Mouse (Mus musculus) thymus, postnatal 36 days (tissue): ENCODE data around the gene Zswim3.
"Not testable (repeated sequence)": the region's sequence is repeated elsewhere in the genome, so short reads cannot be mapped to it uniquely, and the experiment has no call there.

Source experiments
- DNase-seq, 2 experiments: peaks; one replicate each; pipeline ENCODE4 v3.0.0; 2022; ENCODE audit warnings: mixed read lengths in 2 of 2

Zswim3 gene

DNA sequence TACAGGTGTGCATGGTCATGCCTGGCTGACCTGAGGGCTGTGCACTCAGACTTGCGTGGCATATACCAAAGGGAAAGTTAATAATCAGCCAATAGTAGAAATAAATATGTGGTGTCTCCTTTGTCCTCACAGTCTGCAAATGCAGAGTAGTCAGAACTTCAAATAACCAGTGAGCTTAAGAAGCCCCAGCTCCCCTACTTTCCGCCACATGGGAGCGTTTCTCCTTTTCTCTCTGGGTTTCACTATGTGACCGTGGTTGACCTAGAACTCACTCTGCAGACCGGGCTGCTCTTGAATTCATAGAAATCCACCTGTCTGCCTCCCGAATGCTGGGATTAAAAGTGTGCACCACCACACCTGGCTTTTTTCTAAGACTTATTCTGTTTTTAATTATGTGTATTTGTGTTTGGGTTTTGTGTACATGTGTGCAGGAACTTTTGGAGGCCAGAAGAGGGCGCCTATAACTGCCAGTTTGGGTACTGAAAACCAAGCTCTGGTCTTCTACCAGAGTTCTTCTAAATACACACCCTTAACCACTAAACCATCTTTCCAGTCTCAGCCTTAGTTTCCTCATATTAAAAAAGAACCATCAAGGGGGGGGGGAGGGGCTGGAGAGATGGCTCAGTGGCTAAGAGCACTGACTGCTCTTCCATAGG, 20.8 kb upstream of the Zswim3 start:
- no peak for DNase-seq

DNA sequence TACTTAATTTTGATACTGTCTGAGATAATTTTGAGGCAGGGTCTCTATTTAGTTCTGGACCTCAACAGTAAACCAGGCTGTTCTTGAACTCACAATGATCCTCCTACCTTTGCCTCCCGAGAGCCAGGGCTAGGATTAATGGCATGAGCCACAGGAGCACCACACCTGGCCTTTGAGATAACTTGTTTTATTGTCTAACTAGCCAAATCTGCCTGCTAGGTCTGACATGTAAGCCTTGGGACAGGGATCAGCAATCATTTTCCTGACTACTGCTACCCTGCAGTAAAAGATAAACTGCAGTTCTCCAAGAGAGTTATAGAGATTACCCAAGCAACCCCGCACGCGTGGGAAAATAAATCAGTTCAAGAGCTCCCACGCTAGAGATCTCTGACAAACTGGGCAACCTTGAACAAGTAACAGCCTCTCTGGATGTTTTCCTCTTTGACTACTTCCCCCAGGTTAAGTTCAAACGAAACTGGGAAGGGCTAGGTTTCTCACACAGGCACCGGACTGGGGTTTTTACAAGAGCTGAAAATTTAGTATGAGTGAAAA, 20.0 kb upstream of the Zswim3 start:
- no peak for DNase-seq

DNA sequence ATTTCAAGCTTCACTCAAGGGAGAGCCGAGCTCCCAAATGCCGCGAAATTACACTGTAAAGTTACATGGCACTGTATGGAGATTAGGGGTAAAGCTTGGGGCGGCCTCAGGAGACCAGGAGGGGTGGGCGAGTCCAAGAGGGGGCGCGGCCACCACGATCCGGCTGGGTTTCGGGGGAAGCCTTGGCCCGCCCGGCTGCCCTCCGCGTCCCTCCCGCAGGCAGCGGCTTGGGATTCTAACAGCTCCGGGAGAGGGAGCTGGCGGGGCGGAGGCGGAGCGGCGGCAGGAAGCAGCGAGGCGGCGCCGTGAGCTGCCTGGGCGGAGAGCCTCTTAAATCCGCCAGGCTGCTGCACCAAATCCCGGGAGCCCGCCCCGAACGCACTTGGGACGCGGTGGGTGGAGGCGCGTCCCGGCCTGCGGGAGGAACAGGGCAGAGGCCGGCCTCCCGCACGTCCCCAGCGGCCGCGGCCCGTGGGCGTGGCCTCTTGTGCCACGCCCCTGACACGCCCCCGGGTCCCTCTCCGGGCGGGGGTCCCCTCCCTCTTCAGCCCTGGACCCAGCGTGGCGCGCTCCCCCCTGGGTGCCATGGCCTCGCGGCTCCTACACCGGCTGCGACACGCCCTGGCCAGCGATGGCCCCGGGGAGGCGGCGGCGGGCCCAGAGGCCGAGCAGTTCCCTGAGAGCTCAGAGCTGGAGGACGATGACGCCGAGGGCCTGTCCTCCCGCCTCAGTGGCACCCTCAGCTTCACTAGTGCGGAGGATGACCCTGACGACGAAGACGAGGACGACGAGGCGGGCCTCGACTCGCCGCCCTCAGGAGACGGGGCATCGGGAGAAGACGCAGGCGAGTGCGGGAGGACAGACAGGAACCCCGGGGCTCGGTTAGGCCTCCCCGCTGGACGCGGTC, 19.2 kb upstream of the Zswim3 start, which contains the start of gene Snx21:
Snx21 (plus strand) TSS at position 343 of the 907 bp plus-strand sequence.
- peak; percentile 72 to 74 for DNase-seq

DNA sequence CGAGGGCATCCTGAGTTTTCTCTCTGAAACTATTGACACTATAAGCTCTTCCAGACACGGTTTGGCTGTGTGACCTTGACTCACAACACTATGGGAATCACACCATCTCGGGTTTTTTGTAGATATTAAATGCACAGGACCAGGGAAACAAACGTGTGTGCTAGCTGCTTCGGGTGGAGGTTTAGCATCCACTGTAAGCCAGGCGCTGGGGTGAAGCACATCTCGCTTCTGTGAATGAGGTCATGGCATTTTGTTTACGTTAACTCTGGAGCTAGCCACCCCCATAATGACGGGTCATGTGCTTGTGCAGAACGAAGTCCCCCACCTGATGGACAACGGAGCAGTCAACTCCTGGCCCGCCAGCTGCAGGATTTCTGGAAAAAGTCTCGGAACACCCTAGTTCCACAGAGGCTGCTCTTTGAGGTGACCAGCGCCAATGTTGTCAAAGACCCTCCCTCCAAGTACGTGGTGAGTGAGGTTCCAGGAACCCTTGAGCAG, 18.5 kb upstream of the Zswim3 start:
- DNase-seq, result no peak

DNA sequence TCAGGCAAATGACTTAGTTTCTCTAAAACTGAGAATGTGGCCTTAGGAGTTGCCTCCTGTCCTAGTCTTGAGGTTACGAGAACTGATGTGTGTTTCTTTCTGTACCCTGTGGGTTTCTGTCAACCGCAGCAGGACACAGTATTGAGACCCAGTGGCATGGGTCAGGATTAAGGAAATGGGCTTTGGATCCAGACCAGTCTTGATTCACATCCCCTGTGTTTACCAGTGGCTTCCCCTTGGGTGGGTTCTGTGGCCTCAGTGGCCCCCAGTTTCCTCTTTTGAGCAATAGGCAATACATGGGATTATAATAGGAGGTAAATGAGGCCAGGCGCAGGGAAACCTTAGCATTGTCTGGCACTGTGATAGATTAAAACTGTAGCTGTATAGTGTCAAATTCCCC, 17.9 kb upstream of the Zswim3 start:
- DNase-seq, result no peak

DNA sequence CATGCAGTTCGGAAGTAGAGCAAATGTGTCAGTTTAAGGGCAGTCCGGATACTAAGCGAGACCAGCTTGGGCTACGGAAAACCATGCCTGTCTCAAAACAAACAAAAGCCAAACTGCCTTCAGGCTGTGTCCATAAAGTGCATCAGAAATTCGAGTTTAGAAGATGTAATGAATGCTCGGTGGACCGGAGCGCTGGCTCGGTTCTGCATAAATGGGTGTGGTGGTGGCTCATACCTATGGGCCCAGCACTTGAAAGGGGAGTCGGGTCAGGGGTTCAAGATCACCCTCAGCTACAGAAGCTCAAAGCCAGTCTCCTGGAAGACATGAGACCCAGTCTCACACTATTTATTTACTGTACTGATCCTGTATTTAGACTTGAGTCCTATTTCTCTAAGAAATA, 17.1 kb upstream of the Zswim3 start:
- no peak for DNase-seq

DNA sequence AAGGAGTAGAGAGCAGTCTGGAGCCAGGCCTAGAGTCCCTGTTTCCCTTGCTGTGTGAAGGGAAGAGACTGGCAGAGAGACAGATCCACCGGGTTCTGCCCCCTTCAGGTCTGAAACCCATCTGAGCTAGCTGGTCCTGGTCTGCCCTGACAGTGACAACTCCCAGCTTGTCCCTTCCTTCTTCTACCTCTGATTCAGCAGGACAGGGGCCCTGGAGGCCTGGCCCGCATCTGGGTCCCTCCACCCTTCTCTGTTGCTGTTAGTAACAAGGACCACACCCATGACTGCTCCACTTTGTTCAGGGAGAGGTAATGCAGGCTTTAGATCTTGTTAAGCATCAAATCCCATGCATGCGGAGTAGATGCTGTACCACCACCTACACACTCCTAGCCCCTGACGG, 16.5 kb upstream of the Zswim3 start:
- DNase-seq, result no peak

DNA sequence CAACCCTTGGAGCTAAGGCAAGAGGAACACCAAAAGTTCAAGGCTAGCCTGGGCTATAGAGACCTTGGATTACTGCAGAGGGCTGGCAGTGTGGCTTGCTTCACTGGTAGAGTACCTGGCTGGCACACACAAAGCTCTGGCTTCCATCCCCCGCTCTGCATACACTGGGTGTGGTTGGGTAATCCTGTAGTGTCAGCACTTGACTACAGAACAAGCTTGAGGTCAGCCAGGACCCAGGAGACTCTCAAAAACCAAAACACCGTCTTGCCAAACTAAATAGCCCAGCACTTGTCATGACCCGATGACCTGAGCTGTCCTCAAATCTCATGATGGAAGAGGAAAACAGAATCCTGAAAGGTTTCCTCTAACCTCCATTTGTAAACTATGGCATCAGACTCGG, 14.4 kb upstream of the Zswim3 start:
- no peak for DNase-seq

DNA sequence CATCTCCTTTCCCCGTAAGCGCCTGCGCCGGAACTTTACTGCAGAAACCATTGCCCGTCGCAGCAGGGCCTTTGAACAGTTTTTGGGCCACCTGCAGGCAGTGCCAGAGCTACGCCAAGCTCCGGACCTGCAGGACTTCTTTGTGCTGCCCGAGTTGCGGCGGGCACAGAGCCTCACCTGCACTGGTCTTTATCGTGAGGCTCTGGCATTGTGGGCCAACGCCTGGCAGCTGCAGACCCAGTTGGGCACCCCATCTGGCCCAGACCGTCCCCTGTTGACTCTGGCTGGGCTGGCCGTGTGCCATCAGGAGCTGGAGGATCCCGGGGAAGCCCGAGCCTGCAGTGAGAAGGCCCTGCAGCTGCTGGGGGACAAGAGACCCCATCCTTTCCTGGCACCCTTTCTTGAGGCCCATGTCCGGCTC, 13.0 kb upstream of the Zswim3 start:
- DNase-seq, result no peak

DNA sequence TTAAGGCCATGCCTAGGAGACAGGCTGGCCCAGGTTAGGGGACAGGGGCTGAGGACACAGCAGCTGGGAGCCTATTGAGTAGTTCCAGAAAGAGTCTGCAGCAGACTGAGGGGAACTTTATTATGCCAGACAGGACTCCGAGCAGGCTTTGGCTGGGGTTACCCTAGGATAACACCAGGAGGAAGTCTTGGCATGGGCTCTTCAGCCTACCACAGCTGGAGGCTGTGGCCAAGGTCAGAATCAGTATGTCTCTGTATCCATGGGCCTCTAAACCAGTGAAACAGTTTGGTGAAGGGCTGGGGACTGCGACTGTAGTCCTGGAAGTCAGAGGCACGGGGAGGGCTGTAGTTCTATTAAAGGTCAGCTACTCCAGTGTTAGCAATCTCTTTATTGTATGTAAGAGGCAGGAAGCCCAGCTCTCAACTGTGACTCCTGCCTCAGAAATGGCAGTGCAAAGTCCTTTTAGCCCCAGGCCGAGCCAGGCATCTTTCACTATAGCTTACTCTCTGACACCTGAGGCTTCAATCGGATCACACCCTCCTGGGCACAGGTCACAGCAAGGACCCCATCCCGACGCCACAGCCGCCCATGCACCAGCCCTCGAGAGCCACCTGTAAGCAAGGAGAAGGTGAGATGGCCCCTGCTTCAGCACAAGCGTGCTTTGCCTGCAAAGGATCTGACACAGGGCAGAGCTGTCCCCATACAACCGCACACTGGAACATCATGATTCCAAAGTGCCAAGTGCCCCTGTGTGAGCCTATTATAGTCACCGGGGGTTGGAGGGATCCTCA, 12.3 kb upstream of the Zswim3 start:
- no peak for DNase-seq

DNA sequence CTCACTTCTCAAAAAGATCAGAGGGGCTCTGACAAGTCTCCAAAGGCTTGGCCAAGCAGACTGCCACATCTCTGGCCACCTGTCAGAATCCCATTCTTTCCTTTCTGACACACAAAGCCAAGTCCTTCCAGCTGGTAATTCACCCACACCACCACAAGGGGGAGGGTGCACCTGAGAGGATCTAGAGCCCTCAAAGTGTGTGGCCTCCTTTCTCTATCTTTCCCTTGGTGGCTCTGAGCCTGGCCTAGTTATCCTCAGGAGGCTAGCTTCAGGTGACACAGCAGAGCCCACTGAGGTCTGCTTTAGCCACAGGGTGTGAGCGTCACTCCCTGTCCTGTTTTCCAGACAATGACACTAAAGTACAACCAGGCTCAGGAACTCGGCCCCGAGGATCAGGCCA, 11.7 kb upstream of the Zswim3 start:
- peak; percentile 57 to 62 for DNase-seq

DNA sequence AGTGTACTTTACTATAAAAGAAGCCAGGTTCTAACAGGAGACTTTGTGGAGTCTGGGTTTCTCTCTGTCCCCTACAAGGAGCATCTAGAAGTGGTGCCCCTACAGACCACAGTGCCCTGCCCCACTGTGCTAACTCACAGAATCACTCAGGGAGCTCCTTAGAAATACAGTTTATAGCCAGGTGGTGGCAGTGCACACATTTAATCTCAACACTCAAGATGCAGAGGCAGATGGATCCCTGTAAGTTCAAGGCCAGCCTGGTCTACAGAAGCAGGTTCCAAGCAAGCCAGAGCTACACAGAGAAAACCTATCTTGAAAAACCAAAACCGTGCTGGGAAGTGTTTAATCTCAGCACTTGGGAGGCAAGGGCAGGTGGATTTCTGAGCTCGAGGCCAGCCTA, 11.1 kb upstream of the Zswim3 start:
- no peak for DNase-seq

DNA sequence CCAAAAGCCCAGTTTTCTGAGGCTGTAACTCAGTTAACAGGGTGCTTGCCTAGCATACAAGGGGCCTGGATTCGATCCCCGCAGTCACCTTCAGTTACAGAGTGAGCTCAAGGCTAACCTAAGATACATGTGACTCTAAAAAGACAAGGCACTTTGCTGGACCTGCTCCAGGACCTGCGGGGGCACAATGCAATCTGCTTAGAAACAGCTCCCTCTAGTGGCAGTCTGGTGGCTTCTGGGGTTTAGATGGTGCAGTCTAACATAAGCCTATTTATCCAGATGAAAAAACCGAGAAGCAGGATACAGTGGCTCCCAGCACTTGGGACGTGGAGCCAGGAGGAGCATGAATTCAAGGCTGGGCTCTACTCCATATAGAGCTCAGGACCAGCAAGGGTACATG, 10.6 kb upstream of the Zswim3 start:
- DNase-seq, result peak; percentile 58 to 59

DNA sequence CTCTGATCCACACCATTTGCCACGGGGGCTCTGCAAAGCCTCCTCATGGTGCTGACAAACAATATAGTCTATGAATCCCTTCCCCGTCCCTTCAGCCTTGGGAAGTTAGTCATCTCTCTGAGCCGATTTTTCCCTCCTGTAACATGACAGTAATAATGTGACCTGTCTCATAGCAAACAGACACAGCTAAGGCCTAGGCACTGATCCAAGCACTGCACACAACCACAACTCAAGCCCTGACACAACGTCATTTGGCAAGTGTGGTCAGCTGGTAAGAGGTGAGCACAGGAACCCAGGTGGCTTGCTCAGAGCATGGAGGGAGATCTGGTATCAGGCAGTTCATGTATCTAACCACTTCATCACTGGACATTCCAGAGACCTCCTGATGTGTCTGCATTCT, 9.0 kb upstream of the Zswim3 start:
- DNase-seq, result no peak

DNA sequence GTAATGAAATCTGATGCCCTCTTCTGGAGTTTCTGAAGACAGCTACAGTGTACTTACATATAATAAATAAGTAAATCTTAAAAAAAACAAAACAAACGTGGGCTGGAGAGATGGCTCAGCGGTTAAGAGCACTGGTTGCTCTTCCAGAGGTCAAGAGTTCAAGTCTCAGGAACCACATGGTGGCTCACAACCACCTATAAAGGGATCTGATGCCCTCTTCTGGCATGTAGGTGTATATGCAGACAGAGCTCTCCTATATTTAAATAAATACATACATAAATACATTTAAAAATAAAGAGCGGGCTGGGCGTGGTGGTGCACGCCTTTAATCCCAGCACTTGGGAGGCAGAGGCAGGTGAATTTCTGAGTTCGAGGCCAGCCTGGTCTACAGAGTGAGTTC, 6.3 kb upstream of the Zswim3 start:
- not testable (repeated sequence) for DNase-seq

DNA sequence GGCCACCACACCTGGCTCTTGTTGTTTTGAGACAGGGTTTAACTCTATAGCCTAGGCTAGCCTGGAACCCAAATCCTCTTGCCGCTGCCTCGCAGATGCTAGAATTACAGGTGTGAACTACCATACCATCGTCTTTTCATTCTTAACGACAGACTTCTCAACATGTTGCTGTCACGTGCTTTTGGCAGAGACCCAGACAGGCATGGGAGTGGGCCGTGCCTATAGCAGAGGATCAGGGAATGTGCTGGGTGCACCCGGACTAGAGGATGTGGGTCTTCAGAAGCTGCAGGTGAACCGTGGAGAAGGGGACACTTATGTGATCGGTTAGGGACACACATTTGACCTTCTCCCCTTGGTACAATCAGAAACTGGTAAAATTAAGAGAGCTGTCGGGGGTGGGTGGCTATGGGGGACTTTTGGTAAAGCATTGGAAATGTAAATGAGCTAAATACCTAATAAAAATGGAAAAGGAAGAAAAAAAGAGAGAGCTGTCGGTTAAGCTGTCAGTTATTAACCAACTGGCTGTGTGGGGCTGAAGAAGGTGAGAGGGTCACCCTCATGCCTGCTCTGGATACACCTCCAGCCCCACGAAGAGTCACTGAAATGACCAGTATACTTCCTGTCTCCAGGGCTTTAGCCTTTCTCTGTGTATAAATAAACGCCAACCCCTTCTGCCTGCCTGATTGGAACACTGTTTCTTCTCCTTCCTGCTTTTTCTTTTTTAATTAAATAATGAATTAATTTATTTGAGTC, 4.5 kb upstream of the Zswim3 start:
- no peak for DNase-seq

DNA sequence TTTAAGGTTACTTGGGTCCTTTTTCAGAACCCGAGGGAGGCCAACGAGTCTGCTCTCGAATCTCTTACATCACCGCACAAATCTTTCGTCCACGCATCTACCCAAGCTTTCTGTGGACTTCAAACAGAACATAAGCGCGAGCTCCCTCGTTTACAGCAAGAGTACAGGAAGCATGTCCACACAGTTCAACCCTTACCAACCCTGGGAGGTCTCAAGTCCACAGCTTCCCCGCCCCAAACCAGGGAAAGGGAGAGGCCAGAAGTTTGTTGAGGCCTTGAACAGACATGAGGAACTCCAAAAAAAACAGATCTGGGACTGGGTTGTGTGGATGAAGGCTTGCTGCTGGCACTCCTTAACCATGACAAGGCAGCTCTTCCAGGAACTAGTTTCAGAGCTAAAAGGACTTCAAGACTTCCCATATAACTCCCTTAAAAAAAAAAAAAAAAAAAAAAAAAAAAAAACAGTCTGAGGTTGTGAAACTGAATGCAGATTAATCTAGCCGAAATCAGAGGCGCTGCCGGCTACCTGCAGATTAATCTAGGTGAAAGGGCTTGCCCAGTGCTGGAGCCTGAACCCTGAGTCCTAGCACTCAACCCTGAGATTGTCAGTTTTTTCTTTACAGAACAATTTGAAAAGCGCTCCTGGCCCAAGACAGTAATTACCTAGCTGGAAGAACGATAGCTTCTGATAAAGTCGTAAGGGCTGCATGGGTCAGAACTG, 1.5 kb upstream of the Zswim3 start:
- DNase-seq, result no peak

DNA sequence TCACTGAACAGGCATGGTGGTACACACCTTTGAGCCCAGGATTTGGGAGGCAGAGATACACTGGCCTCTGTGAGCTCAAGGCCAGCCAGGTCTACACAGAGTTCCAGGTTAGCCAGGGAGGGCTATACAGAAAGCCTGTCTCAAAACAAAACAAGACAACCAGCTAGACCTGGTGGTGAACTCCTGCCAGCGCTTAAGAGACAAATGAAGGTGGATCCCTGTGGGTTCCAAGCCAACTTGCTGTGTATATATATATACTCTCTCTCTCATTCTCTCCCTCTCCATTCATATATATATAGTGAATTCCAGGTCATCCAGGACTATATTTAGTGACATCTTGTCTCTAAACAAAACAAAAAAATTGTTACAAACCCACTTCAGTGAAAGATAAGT, 981 bp upstream of the Zswim3 start:
- no peak for DNase-seq

DNA sequence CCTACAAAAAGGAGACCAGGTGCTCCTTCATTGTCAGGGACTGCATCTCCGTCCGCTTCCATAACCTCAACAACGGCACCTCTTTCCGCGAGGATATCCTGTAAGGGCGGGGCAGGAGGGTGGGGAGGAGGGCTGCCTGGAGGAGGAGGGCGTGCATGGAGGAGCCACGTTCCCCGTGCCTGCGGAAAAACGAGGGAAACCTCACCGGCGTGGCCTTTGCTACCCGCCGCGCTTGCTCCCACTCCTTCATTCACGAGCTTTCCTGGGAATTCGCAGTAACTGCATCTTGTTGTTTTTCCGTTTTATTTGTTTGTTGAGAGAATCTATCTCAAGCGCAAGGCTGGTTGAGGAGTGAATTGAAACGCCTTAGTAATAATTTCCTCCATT, 427 bp downstream of the Zswim3 start:
- DNase-seq, result no peak

DNA sequence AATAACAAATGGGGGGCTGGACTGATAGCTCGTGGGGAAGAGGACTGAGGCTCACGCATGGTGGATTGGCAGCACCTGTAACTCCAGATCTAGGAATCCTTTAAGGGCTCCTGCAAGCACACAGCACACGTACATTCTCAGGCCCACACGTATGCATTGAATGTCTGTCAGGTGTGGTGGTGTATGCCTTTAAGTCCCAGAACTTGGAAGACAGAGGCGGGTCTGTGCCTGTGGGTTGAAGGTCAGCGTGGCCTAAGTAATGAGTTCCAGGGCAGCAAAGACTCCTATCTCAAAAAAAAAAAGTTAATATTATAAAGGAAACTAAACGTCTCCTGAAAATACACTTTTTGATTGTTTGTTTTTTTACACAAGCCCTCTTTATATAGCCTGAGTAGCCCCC, 1.7 kb downstream of the Zswim3 start:
- DNase-seq, result no peak

DNA sequence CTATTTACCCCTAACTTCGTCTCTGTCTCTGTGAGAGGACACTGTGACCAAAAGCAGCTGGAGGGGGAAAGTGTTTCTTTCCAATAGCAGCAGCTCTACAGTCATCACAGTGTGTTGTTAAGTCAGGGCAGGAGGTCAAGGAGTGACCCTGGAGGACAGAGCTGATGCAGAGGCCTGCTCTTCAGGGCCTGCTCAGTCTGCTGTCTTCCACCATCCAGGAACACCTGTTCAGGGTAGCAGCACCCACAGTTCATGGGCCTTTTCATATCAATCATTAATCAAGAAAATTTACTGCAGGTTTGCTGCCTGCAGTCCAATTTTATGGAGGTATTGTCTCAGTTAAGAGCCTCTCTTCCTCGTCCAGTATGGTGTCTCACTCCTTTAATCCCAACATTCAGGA, 8.7 kb downstream of the Zswim3 start:
- no peak for DNase-seq

DNA sequence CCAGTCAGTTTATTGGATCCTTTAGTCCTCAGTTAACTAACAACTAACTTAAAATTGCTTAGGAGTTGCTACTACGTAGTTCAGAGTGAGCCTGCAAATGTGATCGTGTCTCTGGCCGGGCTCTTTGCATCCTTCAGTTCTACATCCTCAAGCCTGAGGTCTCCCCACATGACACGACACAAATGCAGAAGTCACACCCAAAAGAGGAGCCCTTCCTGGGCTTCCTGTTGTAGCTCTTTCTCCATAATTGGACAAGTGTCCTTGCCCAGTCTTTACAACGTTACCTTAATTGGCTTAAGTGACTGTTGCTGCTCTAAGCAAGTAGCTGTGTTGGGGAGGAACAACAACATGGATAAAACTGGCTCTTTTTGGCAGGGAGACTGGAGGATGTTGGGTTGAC, 10.4 kb downstream of the Zswim3 start:
- DNase-seq, result no peak
